Mouse (Mus musculus) CD4-positive helper T cell, adult 2 months (primary cell): ENCODE data around the gene Cyp2ab1.
"Not testable (repeated sequence)": the region's sequence is repeated elsewhere in the genome, so short reads cannot be mapped to it uniquely, and the experiment has no call there.

Experiments used
- DNase-seq: peaks from one replicate; pipeline ENCODE4 v3.0.0-alpha.2; 2012; ENCODE audit warnings: low read depth, missing footprints, low spot score

Gene Cyp2ab1

GRCm38 (mm10) chr16:20325286-20325685, at the start of gene Cyp2ab1:
Cyp2ab1 (minus strand) TSS chr16:20325404.
- no peak for DNase-seq

GRCm38 (mm10) chr16:20371731-20372130, 46.5 kb upstream of the Cyp2ab1 start:
- no peak for DNase-seq

- DNase-seq = no peak
These were observed 43.0 kb upstream of the Cyp2ab1 start for GRCm38 (mm10) chr16:20368221-20368620.

- no peak for DNase-seq
These were observed 36.9 kb upstream of the Cyp2ab1 start for GRCm38 (mm10) chr16:20362121-20362520.

GRCm38 (mm10) chr16:20361496-20361895, 36.3 kb upstream of the Cyp2ab1 start:
- not testable (repeated sequence) for DNase-seq

GRCm38 (mm10) chr16:20359643-20360295, 34.6 kb upstream of the Cyp2ab1 start:
- no peak for DNase-seq

GRCm38 (mm10) chr16:20357837-20358236, 32.6 kb upstream of the Cyp2ab1 start:
- DNase-seq = no peak

- DNase-seq = no peak
These were observed 29.6 kb upstream of the Cyp2ab1 start for GRCm38 (mm10) chr16:20354762-20355161.

- DNase-seq = no peak
These were observed 28.8 kb upstream of the Cyp2ab1 start for GRCm38 (mm10) chr16:20354011-20354410.

- no peak for DNase-seq
These were observed 20.3 kb upstream of the Cyp2ab1 start for GRCm38 (mm10) chr16:20345464-20345863.

- no peak for DNase-seq
These were observed 13.4 kb upstream of the Cyp2ab1 start for GRCm38 (mm10) chr16:20338616-20339015.

GRCm38 (mm10) chr16:20334918-20335317, 9.7 kb upstream of the Cyp2ab1 start:
- DNase-seq = no peak

GRCm38 (mm10) chr16:20328306-20328705, 3.1 kb upstream of the Cyp2ab1 start:
- no peak for DNase-seq

- no peak for DNase-seq
These were observed 1.3 kb downstream of the Cyp2ab1 start for GRCm38 (mm10) chr16:20323907-20324306.

- no peak for DNase-seq
These were observed 2.9 kb downstream of the Cyp2ab1 start for GRCm38 (mm10) chr16:20322274-20322673.

GRCm38 (mm10) chr16:20316770-20317169, 8.4 kb downstream of the Cyp2ab1 start:
- DNase-seq = no peak

- no peak for DNase-seq
These were observed 9.9 kb downstream of the Cyp2ab1 start for GRCm38 (mm10) chr16:20315266-20315665.

GRCm38 (mm10) chr16:20312272-20312671, 12.9 kb downstream of the Cyp2ab1 start:
- no peak for DNase-seq

- peak; percentile 92 for DNase-seq
These were observed 23.2 kb downstream of the Cyp2ab1 start, which contains the start of gene Parl for GRCm38 (mm10) chr16:20301770-20302649. Parl (minus strand) TSS chr16:20302387.

GRCm38 (mm10) chr16:20300076-20300475, 25.1 kb downstream of the Cyp2ab1 start:
- DNase-seq = no peak

- no peak for DNase-seq
These were observed 45.0 kb downstream of the Cyp2ab1 start for GRCm38 (mm10) chr16:20280238-20280637.

- DNase-seq = no peak
These were observed 45.8 kb downstream of the Cyp2ab1 start for GRCm38 (mm10) chr16:20279395-20279794.

GRCm38 (mm10) chr16:20272994-20273393, 52.2 kb downstream of the Cyp2ab1 start:
- DNase-seq = no peak
